Mouse (Mus musculus) forelimb bud, embryonic 11.5 days (tissue): ENCODE measurements around the gene Camkv.
A peak's percentile ranks its signal among the peaks of the same experiment; 100 is the strongest.

Source experiments
- DNase-seq: peaks from one replicate; pipeline ENCODE4 v3.0.0-alpha.2; 2012; ENCODE audit warnings: low read depth, low spot score

Camkv gene

DNA sequence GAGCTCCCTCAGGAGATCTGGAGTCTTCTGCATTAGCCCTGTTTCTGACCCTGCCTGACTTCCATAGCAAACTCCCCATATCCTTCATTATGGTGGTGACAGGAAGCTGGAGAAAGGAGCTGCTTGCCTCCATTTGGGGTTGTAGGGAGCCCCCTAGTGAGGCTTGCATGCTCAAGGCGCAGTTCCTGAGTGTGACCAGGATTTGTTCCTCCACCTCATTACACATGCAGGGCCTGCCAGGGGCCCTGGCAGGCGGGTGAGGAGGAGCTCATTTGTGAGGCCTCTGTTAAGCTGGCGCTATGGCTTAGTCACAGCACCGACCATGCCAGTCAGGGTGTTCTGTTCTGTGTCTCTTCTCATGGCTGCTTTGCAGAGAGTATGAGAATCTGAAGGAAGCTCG, 26.4 kb downstream of the Camkv start:
- no peak for DNase-seq

DNA sequence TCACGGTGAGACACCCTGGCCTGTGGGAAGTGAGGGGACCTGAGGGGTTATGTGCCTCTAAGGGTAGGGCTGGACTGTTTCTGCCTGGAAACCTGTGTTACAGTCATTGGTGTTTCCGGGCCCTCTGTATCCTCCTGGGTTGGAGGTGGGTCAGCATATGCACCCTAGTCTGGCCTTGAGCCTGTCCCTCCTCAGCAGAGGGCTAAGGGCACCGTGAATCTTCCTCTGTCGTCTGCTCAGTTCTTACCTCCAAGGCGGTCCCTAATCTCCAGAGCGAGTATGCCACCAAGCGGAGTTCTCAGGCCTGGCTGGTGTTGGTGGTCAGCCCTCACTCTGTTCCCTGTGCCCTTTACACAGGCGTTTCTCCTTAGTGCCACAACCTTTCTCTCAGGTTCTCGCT, 27.4 kb downstream of the Camkv start:
- DNase-seq: no peak

DNA sequence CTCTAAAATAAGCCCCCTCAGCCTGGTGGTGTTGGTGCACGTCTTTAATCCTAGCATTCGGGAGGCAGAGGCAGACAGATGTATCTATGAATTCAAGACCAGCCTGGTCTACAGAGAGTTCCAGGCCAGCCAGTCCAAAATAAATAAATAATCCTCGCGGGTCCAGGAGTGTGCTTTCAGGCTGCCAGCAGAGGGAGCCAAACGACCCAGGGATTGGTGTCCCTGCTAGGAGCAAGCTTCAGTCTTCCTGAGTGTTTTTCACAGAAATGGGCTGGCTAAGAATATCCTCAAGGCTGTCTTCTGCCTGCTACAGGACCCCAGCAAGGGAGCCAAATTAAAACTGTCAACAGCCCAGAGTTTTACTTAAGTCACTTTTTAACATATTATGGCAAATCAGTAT, 28.2 kb downstream of the Camkv start:
- peak; percentile 86 for DNase-seq

DNA sequence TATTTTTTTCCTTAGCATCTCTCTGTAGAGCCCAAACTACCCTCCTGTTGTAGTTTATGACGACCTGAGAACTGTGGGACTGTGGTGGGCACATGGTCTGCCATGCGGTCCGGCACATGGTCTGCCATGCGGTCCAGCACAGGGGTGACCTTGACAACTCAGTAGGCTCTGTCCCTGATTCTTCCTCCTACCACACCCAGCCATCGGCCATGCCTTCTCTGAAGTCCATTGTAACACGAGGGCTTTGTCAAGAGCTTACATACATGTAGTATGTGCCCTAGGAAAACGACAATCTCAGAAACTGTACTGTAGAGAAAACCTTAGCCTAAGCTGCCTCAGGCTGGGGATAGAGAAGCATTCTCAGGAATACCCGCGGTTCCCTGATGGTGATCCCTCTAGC, 29.2 kb downstream of the Camkv start:
- DNase-seq: no peak

DNA sequence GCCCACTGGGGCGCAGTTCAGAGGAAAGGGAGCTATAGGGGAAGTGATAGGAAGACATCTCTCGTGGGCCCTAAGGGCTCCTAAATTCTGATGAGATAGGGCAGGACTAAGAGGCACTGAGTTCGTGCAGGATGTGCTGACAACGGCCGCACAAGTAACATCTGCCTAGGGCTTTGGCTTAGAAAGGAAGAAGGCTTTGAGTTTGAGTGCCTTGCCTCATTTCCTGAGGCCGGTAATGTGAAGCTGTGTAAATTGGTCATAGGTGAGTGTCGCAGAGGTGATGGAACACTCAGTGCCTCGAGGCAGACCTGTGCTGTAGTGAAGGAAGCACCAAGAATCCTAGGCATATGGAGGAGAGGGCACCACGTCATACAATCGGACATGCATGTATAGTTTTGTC, 31.2 kb downstream of the Camkv start:
- no peak for DNase-seq

DNA sequence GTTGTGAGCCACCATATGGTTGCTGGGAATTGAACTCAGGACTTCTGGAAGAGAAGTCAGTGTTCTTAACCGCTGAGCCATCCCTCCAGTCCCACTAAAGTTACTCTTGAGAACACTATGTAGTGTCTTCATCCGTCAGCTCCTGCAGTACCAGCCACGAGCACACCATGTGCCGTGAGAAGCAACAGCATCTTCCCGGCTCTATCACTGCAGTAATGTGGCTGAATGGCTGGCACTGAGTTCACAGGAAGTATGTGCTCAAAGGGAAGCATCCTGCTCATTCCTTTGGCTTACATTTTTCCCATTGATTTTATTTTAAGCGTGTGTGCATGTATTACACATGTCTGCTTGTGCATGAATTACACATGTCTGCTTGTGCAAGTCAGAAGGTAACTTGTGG, 32.0 kb downstream of the Camkv start:
- DNase-seq: no peak

DNA sequence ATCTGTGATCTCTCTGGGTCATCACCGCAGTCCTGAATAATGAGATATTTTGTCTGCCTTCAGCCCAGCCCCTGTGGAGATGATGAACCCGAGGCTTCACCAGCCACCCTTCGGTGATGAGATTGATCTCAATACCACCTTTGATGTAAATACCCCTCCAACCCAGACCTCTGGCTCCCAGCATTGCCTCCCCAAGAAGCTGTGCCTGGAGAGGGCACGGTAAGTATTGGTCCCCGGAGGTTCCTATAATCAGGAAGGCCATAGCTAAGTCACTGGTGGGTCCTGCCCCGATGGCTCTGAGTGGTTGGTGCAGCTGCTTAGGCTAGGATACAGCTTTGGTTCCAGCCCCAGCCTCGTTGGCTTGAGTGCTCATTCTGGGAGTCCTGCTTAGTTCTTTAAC, 33.1 kb downstream of the Camkv start:
- no peak for DNase-seq

DNA sequence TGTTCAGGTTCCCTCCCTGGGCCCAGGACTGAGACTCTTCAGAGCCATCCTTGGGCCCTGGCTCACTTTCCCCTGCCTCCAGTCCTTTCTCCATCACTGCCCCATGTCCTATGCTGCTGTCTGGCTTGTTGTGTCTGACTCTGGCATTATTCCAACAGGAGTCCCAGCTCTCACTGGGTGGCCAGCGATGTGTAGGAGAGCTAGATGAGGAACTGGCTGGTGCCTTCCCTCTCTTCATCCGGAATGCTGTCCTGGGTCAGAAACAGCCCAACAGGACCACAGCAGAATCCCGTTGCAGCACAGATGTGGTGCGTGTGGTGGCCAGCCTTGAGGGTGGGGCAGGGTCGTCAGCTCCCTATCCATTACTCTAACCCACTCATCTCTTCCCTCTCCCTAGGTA, 34.8 kb downstream of the Camkv start:
- DNase-seq: no peak

DNA sequence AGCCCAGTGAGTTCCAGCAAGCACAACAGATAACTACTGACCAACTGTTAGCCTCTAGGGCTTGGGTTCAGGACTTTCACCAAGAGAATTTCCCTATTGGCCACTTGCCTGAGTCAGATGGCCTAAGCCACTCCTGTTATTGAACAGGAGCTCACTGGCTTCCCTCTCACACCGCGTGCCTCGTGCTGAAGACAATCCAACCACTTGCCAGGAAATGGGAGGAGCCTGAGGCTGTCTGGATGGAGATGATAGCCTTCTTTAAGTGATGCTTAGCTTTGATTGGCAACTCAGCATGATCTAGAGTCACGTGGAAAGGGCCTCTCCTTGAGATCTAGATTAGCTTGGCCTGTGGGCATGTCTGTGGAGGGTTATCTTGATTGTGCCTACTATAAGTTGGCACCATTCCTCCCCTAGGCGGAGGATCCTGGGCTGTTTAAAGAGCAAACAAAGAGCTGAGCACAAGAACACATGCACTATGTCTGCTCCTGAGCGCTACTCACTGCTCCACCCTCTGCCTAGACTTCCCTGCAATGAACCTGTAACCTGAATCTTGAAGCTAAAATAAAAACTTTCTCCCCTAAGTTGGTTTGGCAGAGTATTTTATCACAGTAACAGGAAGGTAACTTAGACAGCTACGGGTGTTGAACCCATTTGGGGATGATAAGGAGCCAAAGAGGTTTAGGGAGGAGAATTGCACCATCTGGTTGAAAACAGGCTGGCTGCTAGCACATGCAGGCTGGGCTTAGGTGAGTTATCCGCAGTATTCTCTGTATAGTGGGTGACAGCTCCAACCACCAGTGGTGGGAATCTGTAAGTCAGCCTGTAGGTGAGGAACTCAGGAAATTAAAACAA, 36.4 kb downstream of the Camkv start:
- DNase-seq: no peak

DNA sequence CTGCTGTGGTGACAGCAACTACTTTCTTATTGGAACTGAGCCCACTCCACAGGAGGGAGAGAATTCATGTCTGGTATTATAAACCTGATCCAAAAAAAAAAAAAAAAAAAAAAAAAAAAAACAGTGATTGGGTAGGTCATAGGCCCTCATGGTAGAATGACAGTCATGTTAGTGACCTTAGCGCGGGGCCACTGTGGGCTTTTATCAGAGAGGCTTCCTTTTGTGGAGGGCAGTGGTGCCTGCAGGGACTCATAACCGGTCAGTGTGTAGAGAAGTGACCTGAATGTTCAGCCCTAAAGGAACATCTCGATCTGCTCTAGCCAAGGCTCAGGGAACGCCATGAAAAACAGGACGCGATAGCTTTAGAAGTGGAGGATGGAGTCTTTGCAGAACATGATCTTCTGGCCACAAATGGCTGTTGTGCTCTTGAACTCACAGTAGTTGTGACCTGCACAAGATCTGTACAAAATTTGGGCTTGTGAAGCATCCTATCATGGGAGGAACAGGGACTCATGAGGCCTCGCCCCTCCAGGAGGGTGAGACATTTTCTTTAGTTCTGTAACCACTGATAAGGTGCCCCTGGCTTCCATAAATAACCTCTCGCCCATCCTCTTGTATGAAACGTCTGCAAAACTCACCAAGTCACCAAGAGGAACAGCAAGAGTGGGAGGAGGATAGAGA, 39.2 kb downstream of the Camkv start:
- DNase-seq: no peak

DNA sequence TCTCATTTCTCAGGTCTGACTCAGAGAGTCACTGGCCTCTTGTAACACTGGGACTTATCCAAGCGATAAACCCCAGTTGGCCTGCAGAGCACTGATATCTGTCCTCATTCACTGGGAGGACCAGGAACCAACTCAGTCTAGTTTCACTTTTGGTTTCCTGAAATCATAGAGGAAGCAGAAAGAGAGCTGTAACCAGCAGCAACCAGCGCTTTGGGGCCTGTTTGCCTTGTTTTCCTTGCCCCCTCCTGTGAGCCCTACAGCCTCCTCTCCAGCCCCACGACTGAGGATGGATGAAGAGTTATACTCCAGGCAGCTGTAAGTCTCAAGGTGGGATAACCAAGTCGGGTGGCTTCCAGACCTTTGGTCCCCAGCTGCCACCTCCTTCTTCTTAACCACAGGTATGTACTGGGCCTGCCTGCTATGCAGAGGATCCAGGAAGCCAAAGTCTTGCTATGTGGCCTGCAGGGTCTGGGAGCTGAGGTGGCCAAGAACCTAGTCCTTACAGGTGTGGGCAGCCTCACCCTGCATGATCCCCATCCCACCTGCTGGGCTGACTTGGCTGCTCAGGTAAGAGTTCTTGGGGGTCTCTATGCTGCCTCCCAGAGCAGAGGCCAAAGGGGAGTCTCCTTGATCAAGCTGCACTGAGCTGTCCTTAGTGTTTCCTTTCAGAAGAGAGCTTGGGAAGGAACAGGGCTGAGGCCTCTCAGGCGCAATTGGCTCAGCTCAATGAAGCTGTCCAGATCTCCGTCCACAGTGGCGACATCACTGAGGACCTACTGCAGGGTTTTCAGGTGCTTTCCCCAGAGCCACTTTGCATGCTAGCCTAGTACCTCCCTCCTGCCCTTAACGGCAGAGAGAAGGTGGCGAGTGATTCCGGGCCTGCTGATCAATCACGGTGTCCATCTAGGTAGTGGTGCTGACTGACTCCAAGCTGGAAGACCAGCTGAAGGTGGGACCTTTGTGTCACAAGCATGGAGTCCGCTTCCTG, 40.2 kb downstream of the Camkv start, which contains the start of gene Uba7:
TSS of gene Uba7 (plus strand) at position 107 of the 988 bp plus-strand sequence.
- no peak for DNase-seq

DNA sequence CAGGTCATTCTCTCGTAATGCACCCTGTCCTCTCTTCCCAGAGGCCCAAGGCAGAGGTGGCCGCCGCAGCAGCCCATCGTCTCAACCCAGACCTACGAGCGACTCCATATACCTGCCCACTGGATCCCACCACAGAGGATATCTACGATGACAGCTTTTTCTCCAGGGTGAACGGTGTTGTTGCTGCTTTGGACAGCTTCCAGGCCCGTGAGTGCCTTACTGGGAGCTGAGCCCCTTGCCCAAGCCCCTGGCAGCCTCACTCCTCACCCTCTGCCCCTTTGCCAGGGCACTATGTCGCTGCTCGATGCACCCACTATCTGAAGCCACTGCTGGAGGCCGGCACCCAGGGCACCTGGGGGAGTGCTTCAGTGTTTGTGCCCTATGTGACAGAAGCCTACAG, 43.3 kb downstream of the Camkv start:
- no peak for DNase-seq

DNA sequence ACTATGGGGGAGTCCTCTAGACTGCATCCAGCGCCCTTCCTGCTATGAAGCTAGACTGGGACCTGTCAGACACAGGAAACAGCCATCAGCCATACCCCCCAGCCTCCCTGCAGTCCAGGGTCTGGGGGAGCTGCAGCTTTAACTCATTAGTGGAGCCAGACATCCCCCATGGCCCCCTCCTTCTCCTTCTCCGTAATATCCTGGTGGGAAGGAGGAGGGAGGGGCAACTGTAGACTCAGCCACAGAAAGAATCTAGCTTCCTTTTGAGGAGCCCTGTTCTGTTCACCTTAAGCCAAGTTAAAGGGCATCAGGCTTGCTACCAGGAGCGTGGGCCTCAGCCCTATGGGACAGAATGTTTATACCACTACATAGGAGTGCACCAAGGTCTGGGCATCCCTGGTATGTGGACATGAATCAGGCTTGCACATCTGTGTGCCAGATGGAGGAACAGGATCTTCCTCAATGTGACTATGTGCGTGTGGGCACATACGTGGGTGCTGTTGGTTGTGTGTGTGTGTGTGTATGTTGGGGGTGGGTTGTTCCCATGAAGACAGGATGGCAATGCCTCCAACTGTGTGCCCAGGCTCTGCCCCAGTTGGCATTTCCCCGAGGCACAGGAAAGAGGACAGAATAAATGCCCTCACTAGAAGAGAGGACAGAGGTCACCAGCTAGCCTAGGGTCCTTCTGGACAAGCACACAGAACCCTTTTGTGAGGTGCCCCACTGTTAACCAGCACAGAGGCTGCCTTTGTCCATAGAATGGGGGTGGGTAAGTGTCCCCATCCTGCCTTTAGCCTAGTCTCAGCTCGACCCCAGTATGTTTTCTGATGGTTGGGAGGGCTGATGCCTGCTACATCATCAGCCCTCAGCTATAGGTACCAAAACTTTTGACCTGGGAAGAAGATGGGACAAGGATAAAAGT, 46.5 kb downstream of the Camkv start:
- DNase-seq: peak; percentile 92

DNA sequence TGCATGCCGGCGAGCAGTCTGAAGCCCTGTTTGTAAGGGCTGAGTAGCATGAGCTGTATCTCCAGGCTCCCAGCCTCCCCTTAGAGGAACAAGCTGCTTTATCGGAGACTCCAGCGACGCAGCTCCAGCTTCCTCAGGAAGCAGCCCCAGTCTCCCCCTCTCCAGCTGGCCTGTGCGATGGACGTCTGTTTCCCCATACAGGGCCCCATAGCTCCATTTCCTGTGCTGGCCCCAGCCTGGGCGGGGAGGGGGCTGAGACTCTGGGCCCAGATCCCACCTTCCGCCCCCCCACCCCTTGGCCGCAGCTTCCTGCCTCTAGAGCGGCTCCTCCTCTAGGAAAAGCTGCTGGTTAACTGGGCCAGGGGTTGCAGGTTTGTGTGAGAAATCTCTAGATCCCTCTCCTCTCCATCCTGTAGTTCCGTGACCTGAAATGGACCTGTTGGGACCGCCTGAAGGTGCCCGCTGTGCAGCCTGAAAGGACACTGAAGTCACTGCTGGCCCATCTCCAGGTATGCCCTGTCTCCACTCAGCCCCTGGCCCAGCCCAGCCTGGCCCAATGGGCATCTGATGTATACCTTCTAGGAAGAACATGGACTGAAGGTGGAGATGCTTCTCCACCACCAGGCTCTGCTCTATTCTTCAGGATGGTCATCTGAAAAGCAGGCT, 47.3 kb downstream of the Camkv start, which contains the start of gene Gm20661:
TSS of gene Gm20661 (plus strand) at position 378 of the 666 bp plus-strand sequence.
- peak; percentile 92 for DNase-seq

DNA sequence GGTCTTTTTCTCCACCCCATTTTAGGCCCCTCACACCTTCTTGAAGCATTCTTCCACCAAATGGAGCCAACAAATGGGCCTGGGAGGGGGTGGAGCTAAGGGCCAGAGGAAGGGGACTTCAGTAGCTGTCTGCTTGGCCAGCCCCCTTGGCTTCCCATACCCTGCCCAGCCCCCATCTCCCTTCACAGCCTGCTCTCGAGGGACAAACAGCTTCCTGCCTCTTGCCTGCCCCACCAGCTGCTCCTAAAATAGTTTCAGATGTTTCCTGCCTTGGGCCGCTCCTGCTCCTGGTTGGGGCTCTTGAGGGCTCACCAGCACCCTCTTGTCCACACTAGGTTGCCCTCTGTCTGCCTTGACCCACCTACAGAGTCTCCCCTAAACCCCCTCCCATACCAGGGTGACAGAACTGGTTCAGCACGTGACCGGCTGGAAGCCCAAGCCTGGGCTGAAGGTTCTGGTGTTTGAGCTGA, 48.0 kb downstream of the Camkv start:
- peak; percentile 95 for DNase-seq

DNA sequence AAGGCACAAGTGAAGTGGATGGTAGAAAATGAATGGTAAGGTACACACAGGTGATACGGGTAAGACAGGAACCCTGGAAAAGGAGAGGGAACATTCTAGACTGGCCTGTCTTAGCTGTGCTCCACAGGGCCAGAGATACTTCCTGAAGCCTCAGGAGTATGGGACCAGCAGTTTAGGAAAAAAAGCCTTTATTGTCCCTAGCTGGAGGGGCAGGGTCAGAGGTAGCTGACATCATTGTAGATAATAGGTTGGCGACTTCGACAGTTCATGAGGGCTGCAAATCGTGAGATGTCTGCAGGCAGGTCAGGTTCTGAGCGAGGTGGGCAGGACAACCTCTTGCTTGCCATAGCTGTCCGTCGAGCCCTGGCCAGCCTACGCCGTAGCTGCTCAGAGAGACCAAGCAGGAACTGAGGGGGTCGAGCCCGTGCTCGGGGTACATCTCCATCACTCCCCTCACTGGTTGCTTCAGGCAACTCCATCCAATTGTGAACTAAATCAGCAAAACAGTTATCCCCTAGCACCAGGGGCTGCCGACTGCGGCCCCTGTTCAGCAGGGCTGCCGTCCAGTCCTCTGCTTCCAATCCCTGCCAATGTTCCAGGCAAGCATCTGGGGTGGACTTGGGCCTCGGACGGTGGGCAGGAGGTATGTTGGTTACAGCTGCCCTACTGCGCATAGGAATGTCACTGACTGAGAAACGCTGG, 48.7 kb downstream of the Camkv start:
- no peak for DNase-seq

DNA sequence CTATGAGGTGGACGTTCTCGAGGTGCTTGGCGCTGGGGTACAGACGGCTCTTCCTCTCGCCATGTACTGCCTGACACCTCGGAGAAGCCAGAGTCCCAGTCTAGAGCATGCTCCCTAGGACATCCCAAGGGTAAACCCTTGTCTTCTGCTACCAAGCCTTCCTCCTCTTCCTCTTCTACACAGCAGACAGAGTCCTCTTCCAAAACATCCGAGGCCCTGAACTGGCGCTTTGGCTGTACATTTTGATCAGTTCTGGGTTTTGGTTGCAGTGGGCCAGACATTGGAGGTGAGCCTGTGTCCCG, 49.2 kb downstream of the Camkv start:
- DNase-seq: no peak

DNA sequence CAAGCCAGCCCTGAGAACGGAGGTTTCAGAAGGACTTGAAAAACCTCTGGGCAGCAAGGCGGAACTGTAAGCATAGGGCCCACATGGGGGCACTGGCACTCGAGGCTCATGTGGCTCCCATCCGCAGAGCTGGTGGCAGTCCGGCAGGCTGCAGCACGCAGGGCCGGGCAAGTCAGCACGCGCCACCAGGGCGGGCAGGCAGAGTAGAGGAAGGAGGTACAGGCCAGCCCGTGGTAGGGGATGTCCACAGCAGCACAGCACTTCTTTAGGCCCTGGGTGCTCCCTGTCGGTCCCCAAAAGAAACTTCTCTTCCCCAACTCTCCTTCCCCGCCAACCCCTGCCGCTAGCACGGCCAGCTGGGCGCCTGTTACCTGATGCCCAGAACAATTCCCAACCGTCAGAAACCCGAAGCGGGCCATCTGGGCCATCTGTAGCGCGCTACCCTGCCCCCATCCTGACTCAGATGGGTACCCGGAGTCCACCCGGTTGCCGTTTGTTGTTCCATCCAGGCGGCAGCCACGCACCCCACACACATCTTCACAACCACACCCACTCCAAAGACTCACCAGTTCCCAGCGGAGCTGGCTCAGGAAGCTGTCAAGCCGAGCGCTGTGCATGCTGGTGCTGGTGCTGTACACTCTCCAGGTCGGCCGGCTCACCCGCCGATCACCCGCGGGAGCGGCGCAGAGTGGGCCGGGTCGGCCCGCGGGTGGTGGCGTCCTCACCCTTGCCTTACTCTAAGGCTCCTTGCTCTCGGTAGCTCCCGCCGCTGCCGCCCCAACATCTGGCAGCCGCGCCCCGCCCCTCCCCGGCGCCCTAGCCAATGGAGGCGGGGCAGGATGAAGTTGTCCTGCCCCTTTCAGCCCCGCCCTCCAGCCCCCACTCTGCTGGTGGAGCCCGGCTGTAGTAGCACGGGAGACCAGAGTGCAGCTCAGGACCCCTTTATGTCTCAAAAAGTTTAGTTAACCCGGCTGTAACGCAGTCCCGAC, 50.0 kb downstream of the Camkv start, which contains the start of gene Inka1:
TSS of gene Inka1 (minus strand) at position 749 of the 989 bp plus-strand sequence.
- peak; percentile 83 for DNase-seq
